Mouse (Mus musculus) intestine, embryonic 15.5 days (tissue): ENCODE data around the gene Slc5a7. TPM values are rescaled to one million over a fixed set of nuclear protein-coding genes. Genes with fewer than 3 reads are reported as not detected.
A peak's percentile ranks its signal among the peaks of the same experiment; 100 is the strongest.

ENCODE experiments used
- ATAC-seq: fragments of 200-750 bp; cut with Nextera tagmentation; 2 replicates; pipeline ENCODE4 v1.8.0; 2017; ENCODE audit warnings: moderate TSS enrichment, moderate library complexity
- H3K27ac ChIP-seq: fragments of 300-500 bp; sonication (generic); 2 replicates; pipeline ENCODE4 v1.5.1; 2015; ENCODE audit warnings: mild to moderate bottlenecking, inconsistent platforms
- H3K27me3 ChIP-seq: fragments of 300-500 bp; sonication (generic); replicated peaks from 2 replicates; pipeline ENCODE4 v1.6.1; 2015; ENCODE audit warnings: inconsistent platforms
- H3K36me3 ChIP-seq: fragments of 300-500 bp; sonication (generic); 2 replicates; pipeline ENCODE4 v1.6.1; 2015; ENCODE audit warnings: inconsistent platforms
- H3K4me1 ChIP-seq: fragments of 300-500 bp; sonication (generic); replicated peaks from 2 replicates; pipeline ENCODE4 v1.6.1; 2015; ENCODE audit warnings: inconsistent platforms
- H3K4me2 ChIP-seq: fragments of 300-500 bp; sonication (generic); replicated peaks from 2 replicates; pipeline ENCODE4 v1.6.1; 2015; ENCODE audit warnings: mild to moderate bottlenecking, inconsistent platforms
- H3K4me3 ChIP-seq: fragments of 300-500 bp; sonication (generic); replicated peaks from 2 replicates; pipeline ENCODE4 v1.5.1; 2015; ENCODE audit warnings: inconsistent platforms
- H3K9ac ChIP-seq: fragments of 300-500 bp; sonication (generic); 2 replicates; pipeline ENCODE4 v1.6.1; 2015; ENCODE audit warnings: inconsistent platforms
- H3K9me3 ChIP-seq: fragments of 300-500 bp; sonication (generic); 2 replicates; pipeline ENCODE4 v1.6.1; 2016; ENCODE audit warnings: inconsistent platforms
- WGBS: fragments of 180-500 bp; shearing (Covaris S2); methylation state at CpG from one replicate; pipeline ENCODE4 v1.1.7; 2015; 5-methylcytosine and 5-hydroxymethylcytosine counted together
- polyA plus RNA-seq: library from polyadenylated mRNA; unstranded; fragments of >200 nt; fragmentation: Nextera tagmentation; extraction: Ambion mirVana; gene quantifications from 2 replicates; pipeline ENCODE4 v1.2.1, GENCODE M21; 2015

The Slc5a7 gene
- polyA plus RNA-seq, result 3.4 and 3.8 TPM in 2 replicates

- peaks cover 2% of the 10 kb centered on the region; the same call in 1 of the 2 replicates for H3K27me3 ChIP-seq
- peak within 1 kb of the TSS; percentile 37 for H3K4me3 ChIP-seq
- ATAC-seq, result no peak
- H3K9ac ChIP-seq, result peak within 1 kb of the TSS; percentile 30
- WGBS, result 40% methylated on average over 1 of the region's 1 CpGs
- no peaks in the 10 kb centered on the region for H3K9me3 ChIP-seq
- H3K27ac ChIP-seq, result no peak within 1 kb of the TSS
- peaks cover 5% of the 10 kb centered on the region; the same call in 1 of the 2 replicates for H3K4me1 ChIP-seq
- H3K36me3 ChIP-seq, result no peaks in the 10 kb centered on the region
- H3K4me2 ChIP-seq, result peak within 1 kb of the TSS; percentile 87
Observed at GRCm38 (mm10) chr17:54298934-54299333, at the start of gene Slc5a7. Gene Slc5a7, minus strand, starts transcription at chr17:54299034.

GRCm38 (mm10) chr17:54347672-54348071 lies 48.8 kb upstream of the Slc5a7 start:
- Histone ChIP-seq H3K27ac (no peak overlapping the region), H3K4me2 (no peak overlapping the region), H3K9me3 (no peaks in the 10 kb centered on the region), H3K4me1 (no peaks in the 10 kb centered on the region), H3K9ac (no peak overlapping the region), H3K36me3 (no peaks in the 10 kb centered on the region), H3K4me3 (no peak overlapping the region), H3K27me3 (no peaks in the 10 kb centered on the region)
- 78% methylated on average over 8 of the region's 8 CpGs for WGBS
- ATAC-seq, result no peak

- H3K27ac ChIP-seq, result no peak overlapping the region
- no peaks in the 10 kb centered on the region for H3K27me3 ChIP-seq
- H3K4me1 ChIP-seq, result no peaks in the 10 kb centered on the region
- H3K9me3 ChIP-seq, result no peaks in the 10 kb centered on the region
- ATAC-seq, result no peak
- no peak overlapping the region for H3K4me2 ChIP-seq
- 22% methylated on average over 4 of the region's 4 CpGs for WGBS
- H3K9ac ChIP-seq, result no peak overlapping the region
- H3K4me3 ChIP-seq, result no peak overlapping the region
- no peaks in the 10 kb centered on the region for H3K36me3 ChIP-seq
Observed at GRCm38 (mm10) chr17:54343395-54343794, 44.6 kb upstream of the Slc5a7 start.

GRCm38 (mm10) chr17:54298232-54298924 lies 456 bp downstream of the Slc5a7 start:
- H3K36me3 ChIP-seq, result no peaks in the 10 kb centered on the region
- ATAC-seq, result peak; percentile 81
- peak overlapping the region; percentile 87 for H3K4me2 ChIP-seq
- peaks cover 2% of the 10 kb centered on the region; the same call in 1 of the 2 replicates for H3K27me3 ChIP-seq
- peak overlapping the region; percentile 37 for H3K4me3 ChIP-seq
- peak overlapping the region; percentile 30 for H3K9ac ChIP-seq
- no peak overlapping the region for H3K27ac ChIP-seq
- peaks cover 5% of the 10 kb centered on the region; the same call in 1 of the 2 replicates for H3K4me1 ChIP-seq
- WGBS, result under 1% methylated on average over 37 of the region's 37 CpGs
- no peaks in the 10 kb centered on the region for H3K9me3 ChIP-seq

- Histone ChIP-seq H3K9me3 (no peaks in the 10 kb centered on the region), H3K4me3 (no peak overlapping the region), H3K4me2 (no peak overlapping the region), H3K9ac (no peak overlapping the region), H3K27ac (no peak overlapping the region), H3K27me3 (no peaks in the 10 kb centered on the region), H3K4me1 (no peaks in the 10 kb centered on the region), H3K36me3 (no peaks in the 10 kb centered on the region)
- no peak for ATAC-seq
Observed at GRCm38 (mm10) chr17:54250783-54251182, 48.1 kb downstream of the Slc5a7 start.

- Histone ChIP-seq H3K4me3 (no peak overlapping the region), H3K4me2 (no peak overlapping the region), H3K4me1 (no peaks in the 10 kb centered on the region), H3K9me3 (no peaks in the 10 kb centered on the region), H3K9ac (no peak overlapping the region), H3K27ac (no peak overlapping the region), H3K27me3 (no peaks in the 10 kb centered on the region), H3K36me3 (no peaks in the 10 kb centered on the region)
- no peak for ATAC-seq
Observed at GRCm38 (mm10) chr17:54243650-54244300, 55.1 kb downstream of the Slc5a7 start.

GRCm38 (mm10) chr17:54239435-54239834 lies 59.4 kb downstream of the Slc5a7 start:
- no peak overlapping the region for H3K4me2 ChIP-seq
- no peaks in the 10 kb centered on the region for H3K9me3 ChIP-seq
- no peak overlapping the region for H3K9ac ChIP-seq
- ATAC-seq, result no peak
- H3K27ac ChIP-seq, result no peak overlapping the region
- H3K4me1 ChIP-seq, result no peaks in the 10 kb centered on the region
- no peaks in the 10 kb centered on the region for H3K36me3 ChIP-seq
- H3K27me3 ChIP-seq, result no peaks in the 10 kb centered on the region
- no peak overlapping the region for H3K4me3 ChIP-seq
- 65% methylated on average over 8 of the region's 8 CpGs for WGBS
